Mouse (Mus musculus): ENCODE data around the gene Gimap3. TPM values are rescaled to one million over a fixed set of nuclear protein-coding genes. Genes with fewer than 3 reads are reported as not detected.
A peak's percentile ranks its signal among the peaks of the same experiment; 100 is the strongest.

Gene Gimap3
- polyA plus RNA-seq, 1 experiment from 2014 or later = not detected

DNA sequence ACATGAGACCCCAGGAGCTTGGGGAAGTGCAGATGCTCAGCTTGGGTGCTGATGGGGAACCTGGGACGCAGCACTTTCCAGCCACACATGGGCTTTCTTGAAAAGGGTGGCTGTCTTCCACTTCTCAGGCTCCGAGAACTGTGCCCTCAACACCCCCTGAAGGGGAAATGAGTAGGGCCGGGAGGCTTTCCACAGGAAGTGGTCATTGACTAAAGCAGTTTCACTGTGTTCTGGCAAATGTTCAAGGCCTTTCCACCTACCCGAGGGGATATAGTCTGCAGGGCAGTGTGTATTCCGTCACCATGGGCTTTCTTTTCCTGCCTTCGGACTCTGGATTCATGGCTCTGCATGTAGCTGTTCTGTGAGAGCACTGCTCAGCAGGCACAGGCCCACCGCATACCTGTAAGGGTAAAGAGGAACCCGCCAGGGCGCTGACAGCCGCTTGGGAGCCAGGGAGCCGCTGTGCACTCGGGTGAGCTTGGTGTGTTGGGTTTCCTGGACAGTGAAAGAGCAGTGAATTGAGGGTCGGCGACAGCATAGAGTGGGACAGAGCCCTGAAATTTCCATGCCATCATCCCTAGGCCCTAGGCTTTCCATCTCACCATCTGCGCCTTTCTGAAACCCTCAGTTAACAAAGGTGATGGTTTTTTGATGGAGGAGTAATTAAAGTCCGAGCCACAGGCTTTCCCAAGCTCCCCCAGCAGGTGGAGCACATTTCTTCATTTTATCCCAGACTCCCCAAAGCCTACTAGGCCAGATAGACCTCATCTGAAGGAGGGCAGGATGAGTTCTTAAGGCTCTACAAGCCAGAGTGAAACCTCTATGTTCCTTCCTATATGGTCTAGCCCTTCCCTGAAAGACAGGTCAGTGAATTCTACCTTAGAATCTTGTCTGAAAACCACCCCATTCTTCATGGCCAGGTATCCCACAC is 24.4 kb downstream of the Gimap3 start, which contains the start of gene Gimap5:
Gene Gimap5 (plus strand): TSS at position 239 of the 931 bp plus-strand sequence.
- Histone ChIP-seq H3K36me3 (replicated peaks; ENCODE audit: control insufficient read depth, insufficient read depth) (no peaks in the 10 kb centered on the region), H3K9me3 (ENCODE audit: control insufficient read depth, low read length) (no peaks in the 10 kb centered on the region), H3K9ac (no peak within 1 kb of the TSS), H3K4me2 (replicated peaks) (peak within 1 kb of the TSS; percentile 10; the same call in 1 of the 2 replicates), H3K4me1 (replicated peaks; ENCODE audit: control insufficient read depth, insufficient read depth, low read length) (peaks cover 8% of the 10 kb centered on the region; the same call in 1 of the 2 replicates), H3K27ac (no peak within 1 kb of the TSS), H3K4me3 (replicated peaks; ENCODE audit: low read length) (no peak within 1 kb of the TSS), H3K27me3 (ENCODE audit: control insufficient read depth, insufficient read depth, low read length) (peaks cover 21% of the 10 kb centered on the region)
- DNase-seq (ENCODE audit: low spot score) (peak; percentile 44), ATAC-seq (ENCODE audit: low FRiP score) (no peak)
- 45% methylated on average over 16 of the region's 16 CpGs for WGBS

DNA sequence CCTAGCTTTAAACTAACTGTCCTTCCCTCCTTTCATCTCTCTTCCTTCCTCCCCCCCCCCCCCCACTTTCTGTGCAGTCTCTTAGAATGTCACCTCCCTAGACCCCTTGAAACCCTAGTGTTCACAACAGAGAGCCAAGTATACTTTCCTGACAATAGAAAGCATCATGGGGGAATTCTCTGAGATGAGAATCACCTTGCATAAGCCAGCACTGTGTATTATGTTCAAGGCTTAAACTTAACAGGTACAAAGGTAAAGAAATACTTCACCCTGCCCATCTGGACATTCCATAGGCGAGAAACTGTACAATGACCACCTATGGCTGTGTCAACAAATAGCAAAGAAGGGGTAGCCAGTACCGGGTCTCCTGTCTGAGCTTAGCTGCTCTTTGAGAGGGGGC is 25.2 kb downstream of the Gimap3 start:
- 59% methylated on average over 2 of the region's 2 CpGs for WGBS
- Histone ChIP-seq H3K9ac (no peak overlapping the region), H3K27ac (no peak overlapping the region), H3K4me1 (replicated peaks; ENCODE audit: control insufficient read depth, insufficient read depth, low read length) (peaks cover 8% of the 10 kb centered on the region; the same call in 1 of the 2 replicates), H3K27me3 (ENCODE audit: control insufficient read depth, insufficient read depth, low read length) (peaks cover 21% of the 10 kb centered on the region), H3K4me3 (replicated peaks; ENCODE audit: low read length) (no peak overlapping the region), H3K36me3 (replicated peaks; ENCODE audit: control insufficient read depth, insufficient read depth) (no peaks in the 10 kb centered on the region), H3K9me3 (ENCODE audit: control insufficient read depth, low read length) (no peaks in the 10 kb centered on the region), H3K4me2 (replicated peaks) (no peak overlapping the region)
- DNase-seq (ENCODE audit: low spot score) = no peak
- no peak for ATAC-seq (ENCODE audit: low FRiP score)

DNA sequence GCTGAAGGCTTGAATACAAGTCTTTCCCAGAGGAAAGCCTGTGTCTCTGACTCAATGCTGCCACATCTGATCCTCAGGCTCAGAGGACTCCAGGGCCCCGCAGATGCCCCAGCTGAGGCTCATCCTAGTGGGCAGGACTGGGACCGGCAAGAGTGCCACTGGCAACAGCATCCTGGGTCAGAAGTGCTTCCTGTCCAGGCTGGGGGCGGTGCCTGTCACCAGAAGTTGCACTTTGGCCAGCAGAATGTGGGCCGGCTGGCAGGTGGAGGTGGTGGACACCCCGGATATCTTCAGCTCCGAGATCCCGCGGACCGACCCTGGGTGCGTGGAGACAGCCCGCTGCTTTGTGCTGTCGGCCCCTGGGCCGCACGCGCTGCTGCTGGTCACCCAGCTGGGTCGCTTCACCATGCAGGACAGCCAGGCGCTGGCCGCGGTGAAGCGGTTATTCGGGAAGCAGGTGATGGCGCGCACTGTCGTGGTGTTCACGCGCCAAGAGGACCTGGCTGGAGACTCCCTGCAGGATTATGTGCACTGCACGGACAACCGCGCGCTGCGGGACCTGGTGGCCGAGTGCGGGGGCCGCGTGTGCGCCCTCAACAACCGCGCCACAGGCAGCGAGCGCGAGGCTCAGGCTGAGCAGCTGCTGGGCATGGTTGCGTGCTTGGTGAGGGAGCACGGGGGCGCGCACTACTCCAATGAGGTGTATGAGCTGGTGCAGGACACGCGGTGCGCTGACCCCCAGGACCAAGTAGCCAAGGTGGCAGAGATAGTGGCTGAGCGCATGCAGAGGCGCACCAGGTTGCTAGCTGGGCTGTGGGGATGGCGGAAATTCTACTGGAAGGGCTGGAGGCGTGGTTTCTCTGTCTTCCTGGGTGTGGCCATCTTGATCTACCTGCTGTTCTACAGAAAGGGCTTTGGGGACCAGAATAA is 28.0 kb downstream of the Gimap3 start:
- H3K9ac ChIP-seq = peak overlapping the region; percentile 72
- peaks cover 21% of the 10 kb centered on the region for H3K27me3 ChIP-seq (ENCODE audit: control insufficient read depth, insufficient read depth, low read length)
- H3K36me3 ChIP-seq (replicated peaks; ENCODE audit: control insufficient read depth, insufficient read depth) = no peaks in the 10 kb centered on the region
- H3K4me1 ChIP-seq (replicated peaks; ENCODE audit: control insufficient read depth, insufficient read depth, low read length) = peaks cover 8% of the 10 kb centered on the region; the same call in 1 of the 2 replicates
- H3K4me3 ChIP-seq (replicated peaks; ENCODE audit: low read length) = peak overlapping the region; percentile 53
- 2% methylated on average over 52 of the region's 52 CpGs for WGBS
- H3K27ac ChIP-seq = peak overlapping the region; percentile 41; the same call in 1 of the 2 replicates
- peak; percentile 76 for ATAC-seq (ENCODE audit: low FRiP score)
- no peaks in the 10 kb centered on the region for H3K9me3 ChIP-seq (ENCODE audit: control insufficient read depth, low read length)
- peak overlapping the region; percentile 90 for H3K4me2 ChIP-seq (replicated peaks)
- peak; percentile 30 for DNase-seq (ENCODE audit: low spot score)

DNA sequence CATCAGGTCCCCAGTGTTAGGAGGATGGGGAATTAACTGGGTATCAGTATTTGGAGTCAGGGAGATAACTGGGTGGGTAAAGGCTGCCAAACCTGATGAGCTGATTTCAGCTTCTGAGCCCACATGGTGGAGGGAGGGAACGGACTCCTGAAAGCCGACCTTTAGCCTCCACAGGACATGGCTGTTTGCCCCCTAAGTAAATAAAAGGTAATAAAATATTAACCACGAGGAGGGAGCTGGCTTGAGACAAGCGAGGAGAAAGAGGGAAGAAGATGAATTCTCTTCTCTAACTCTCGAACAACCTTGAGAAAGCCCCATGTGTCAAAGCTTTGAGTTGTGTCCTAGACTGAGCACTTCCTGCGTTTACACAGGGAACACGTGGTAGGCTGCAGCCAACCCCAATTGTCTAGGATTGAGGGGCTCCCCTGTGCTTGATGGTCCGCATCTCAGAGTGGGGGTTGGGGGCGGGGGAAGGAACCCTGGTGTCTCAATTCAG is 28.9 kb downstream of the Gimap3 start:
- ATAC-seq (ENCODE audit: low FRiP score) = peak; percentile 68; the same call in 1 of the 2 replicates
- no peak overlapping the region for H3K27ac ChIP-seq
- no peaks in the 10 kb centered on the region for H3K9me3 ChIP-seq (ENCODE audit: control insufficient read depth, low read length)
- no peak overlapping the region; the same call in 1 of the 2 replicates for H3K9ac ChIP-seq
- no peak for DNase-seq (ENCODE audit: low spot score)
- no peaks in the 10 kb centered on the region for H3K36me3 ChIP-seq (replicated peaks; ENCODE audit: control insufficient read depth, insufficient read depth)
- peak overlapping the region; percentile 53; the same call in 1 of the 2 replicates for H3K4me3 ChIP-seq (replicated peaks; ENCODE audit: low read length)
- WGBS = 28% methylated on average over 9 of the region's 9 CpGs
- H3K27me3 ChIP-seq (ENCODE audit: control insufficient read depth, insufficient read depth, low read length) = peaks cover 21% of the 10 kb centered on the region
- peak overlapping the region; percentile 90 for H3K4me2 ChIP-seq (replicated peaks)
- peaks cover 8% of the 10 kb centered on the region; the same call in 1 of the 2 replicates for H3K4me1 ChIP-seq (replicated peaks; ENCODE audit: control insufficient read depth, insufficient read depth, low read length)

DNA sequence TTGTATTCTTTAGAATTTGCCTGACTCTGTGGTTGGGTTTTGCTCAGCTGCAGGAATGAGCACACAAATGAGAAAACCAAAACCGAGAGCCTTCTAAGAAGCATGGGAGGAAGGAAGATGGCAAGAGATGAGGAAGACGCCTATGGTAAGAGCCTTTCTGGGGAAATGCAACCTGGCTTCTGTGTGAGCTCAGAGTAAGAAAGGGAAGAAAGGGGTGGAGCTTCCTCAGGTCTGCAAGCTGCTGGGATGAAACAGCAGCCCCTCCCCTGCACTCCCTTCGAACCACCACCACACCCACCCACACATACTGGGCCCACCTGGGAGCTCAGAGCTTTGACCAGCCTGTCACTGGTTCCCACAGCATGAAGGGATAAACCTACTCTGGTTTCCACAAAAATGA is 29.4 kb downstream of the Gimap3 start:
- Histone ChIP-seq H3K4me1 (replicated peaks; ENCODE audit: control insufficient read depth, insufficient read depth, low read length) (peaks cover 8% of the 10 kb centered on the region; the same call in 1 of the 2 replicates), H3K4me3 (replicated peaks; ENCODE audit: low read length) (no peak overlapping the region), H3K36me3 (replicated peaks; ENCODE audit: control insufficient read depth, insufficient read depth) (no peaks in the 10 kb centered on the region), H3K27ac (no peak overlapping the region), H3K9me3 (ENCODE audit: control insufficient read depth, low read length) (no peaks in the 10 kb centered on the region), H3K27me3 (ENCODE audit: control insufficient read depth, insufficient read depth, low read length) (peaks cover 21% of the 10 kb centered on the region), H3K9ac (no peak overlapping the region), H3K4me2 (replicated peaks) (no peak overlapping the region)
- no peak for DNase-seq (ENCODE audit: low spot score)
- 24% methylated on average over 3 of the region's 3 CpGs for whole genome bisulfite sequencing
- ATAC-seq (ENCODE audit: low FRiP score) = no peak

DNA sequence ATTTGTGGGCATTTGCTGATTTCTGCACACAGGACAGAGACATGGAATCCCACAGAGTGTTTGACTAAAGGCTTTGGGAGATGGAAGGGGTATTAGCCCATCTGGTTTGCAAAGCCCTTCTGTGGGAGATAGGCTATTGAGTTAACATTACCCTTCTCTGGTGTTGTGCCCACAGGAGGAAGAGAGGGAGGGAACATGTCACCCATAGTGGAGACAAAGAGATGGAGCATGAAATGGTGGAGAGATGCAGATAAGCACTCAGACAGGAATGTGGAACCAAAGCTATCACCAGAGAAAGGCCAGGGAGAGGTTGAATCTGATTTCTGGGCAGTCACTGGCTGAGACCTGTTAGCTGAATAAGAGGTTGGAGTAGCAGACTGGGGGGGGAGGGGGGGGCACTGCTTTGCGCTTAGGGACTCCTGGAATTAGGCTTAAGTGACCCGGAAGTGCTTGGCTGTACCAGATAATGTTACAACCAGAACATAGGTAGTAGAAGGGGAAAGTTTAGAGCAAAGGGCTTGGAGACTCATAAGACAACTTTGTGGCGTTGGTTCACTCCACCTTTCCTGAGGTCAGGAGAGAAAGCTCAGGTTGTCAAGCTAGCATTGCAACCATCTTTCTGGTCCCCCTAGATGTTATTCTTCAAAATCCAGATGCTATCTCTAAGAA is 30.0 kb downstream of the Gimap3 start:
- no peaks in the 10 kb centered on the region for H3K36me3 ChIP-seq (replicated peaks; ENCODE audit: control insufficient read depth, insufficient read depth)
- no peak overlapping the region for H3K4me2 ChIP-seq (replicated peaks)
- WGBS = 77% methylated on average over 3 of the region's 3 CpGs
- H3K9me3 ChIP-seq (ENCODE audit: control insufficient read depth, low read length) = no peaks in the 10 kb centered on the region
- H3K4me1 ChIP-seq (replicated peaks; ENCODE audit: control insufficient read depth, insufficient read depth, low read length) = peaks cover 8% of the 10 kb centered on the region; the same call in 1 of the 2 replicates
- no peak overlapping the region for H3K9ac ChIP-seq
- peaks cover 21% of the 10 kb centered on the region for H3K27me3 ChIP-seq (ENCODE audit: control insufficient read depth, insufficient read depth, low read length)
- H3K27ac ChIP-seq = no peak overlapping the region
- H3K4me3 ChIP-seq (replicated peaks; ENCODE audit: low read length) = no peak overlapping the region
- DNase-seq (ENCODE audit: low spot score) (no peak), ATAC-seq (ENCODE audit: low FRiP score) (no peak)

DNA sequence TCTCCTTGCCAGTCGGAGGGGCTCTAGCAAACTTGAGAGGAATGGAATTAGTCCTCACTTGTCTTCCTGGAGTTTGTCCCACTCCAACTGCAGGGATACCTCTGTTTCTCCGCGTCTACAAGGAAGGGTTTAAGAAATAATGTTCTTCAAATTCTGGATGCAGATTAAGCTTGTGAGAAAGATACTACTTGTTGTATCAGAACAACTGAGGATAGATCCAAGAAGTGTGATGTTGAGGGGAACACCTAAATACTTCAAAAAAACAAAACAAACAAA is 30.9 kb downstream of the Gimap3 start:
- DNase-seq (ENCODE audit: low spot score) (no peak), ATAC-seq (ENCODE audit: low FRiP score) (no peak)
- H3K27ac ChIP-seq = no peak overlapping the region
- peaks cover 21% of the 10 kb centered on the region for H3K27me3 ChIP-seq (ENCODE audit: control insufficient read depth, insufficient read depth, low read length)
- H3K9me3 ChIP-seq (ENCODE audit: control insufficient read depth, low read length) = no peaks in the 10 kb centered on the region
- peaks cover 8% of the 10 kb centered on the region; the same call in 1 of the 2 replicates for H3K4me1 ChIP-seq (replicated peaks; ENCODE audit: control insufficient read depth, insufficient read depth, low read length)
- H3K9ac ChIP-seq = no peak overlapping the region
- no peak overlapping the region for H3K4me2 ChIP-seq (replicated peaks)
- WGBS = 87% methylated on average over 3 of the region's 3 CpGs
- H3K4me3 ChIP-seq (replicated peaks; ENCODE audit: low read length) = no peak overlapping the region
- no peaks in the 10 kb centered on the region for H3K36me3 ChIP-seq (replicated peaks; ENCODE audit: control insufficient read depth, insufficient read depth)

DNA sequence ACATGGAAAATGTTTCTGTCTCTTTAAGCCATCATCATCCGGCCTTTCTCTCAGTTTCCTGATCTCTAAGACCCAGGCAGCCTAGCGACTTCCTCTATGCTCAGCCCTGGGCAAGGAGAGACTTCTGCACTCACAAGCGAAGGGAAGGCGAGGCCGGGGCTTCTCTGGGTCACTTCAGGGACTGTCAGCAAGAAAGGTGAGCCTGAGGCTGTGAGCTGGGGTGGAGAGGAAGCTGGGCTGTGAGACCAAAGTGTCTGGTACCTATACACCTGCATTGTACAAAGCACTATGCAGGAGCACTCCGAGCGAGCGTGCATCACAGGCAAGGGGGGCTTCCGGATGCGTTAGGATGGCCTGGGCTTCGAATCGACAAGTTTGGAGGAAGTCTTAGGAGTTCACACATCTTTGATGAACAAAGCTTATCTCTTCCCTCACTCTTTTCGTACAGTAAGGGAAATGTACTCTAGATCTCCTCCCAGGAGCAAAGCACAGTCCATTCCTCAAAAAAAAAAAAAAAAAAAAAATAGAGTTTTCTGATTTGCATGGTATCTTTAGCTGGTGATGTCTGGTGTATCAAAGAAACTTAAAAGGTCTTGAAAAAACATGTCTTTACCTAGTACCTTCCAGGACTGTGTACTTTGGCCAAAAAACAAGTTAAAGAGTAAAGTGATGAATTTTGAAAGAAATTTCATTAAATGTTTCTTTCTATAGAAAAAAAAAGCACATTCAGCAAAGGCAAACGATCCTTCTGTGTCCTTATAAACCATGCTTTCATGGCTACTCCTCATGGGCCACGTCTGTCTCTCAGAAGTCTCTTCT is 31.5 kb downstream of the Gimap3 start, which contains the start of gene Gimap1:
Gene Gimap1 (plus strand): TSS at position 94 of the 819 bp plus-strand sequence.
- peaks cover 8% of the 10 kb centered on the region; the same call in 1 of the 2 replicates for H3K4me1 ChIP-seq (replicated peaks; ENCODE audit: control insufficient read depth, insufficient read depth, low read length)
- WGBS = 85% methylated on average over 15 of the region's 15 CpGs
- no peaks in the 10 kb centered on the region for H3K36me3 ChIP-seq (replicated peaks; ENCODE audit: control insufficient read depth, insufficient read depth)
- H3K9me3 ChIP-seq (ENCODE audit: control insufficient read depth, low read length) = no peaks in the 10 kb centered on the region
- H3K27ac ChIP-seq = no peak within 1 kb of the TSS
- ATAC-seq (ENCODE audit: low FRiP score) (no peak), DNase-seq (ENCODE audit: low spot score) (no peak)
- H3K27me3 ChIP-seq (ENCODE audit: control insufficient read depth, insufficient read depth, low read length) = peaks cover 16% of the 10 kb centered on the region
- no peak within 1 kb of the TSS for H3K4me3 ChIP-seq (replicated peaks; ENCODE audit: low read length)
- no peak within 1 kb of the TSS for H3K9ac ChIP-seq
- no peak within 1 kb of the TSS for H3K4me2 ChIP-seq (replicated peaks)
